Mouse (Mus musculus) limb, embryonic 11.5 days (tissue): ENCODE results near the gene Rufy4. TPM values are rescaled to one million over a fixed set of nuclear protein-coding genes. Genes with fewer than 3 reads are reported as not detected.

Experiments
- ATAC-seq: fragments of 200-750 bp; cut with Nextera tagmentation; 2 replicates; pipeline ENCODE4 v1.8.0; 2017; ENCODE audit warnings: low read depth; ENCODE audit not compliant: insufficient number of reproducible peaks, low FRiP score, low TSS enrichment
- DNase-seq: peaks from one replicate; pipeline ENCODE4 v3.0.0-alpha.2; 2015; ENCODE audit warnings: low spot score
- H3K27ac ChIP-seq: fragments of 300-500 bp; sonication (generic); replicated peaks from 2 replicates; pipeline ENCODE4 v1.5.1; 2014; ENCODE audit warnings: low read depth, mild to moderate bottlenecking, low read length
- H3K27me3 ChIP-seq: fragments of 300-500 bp; sonication (generic); 2 replicates; pipeline ENCODE4 v1.6.1; 2014; ENCODE audit warnings: mild to moderate bottlenecking, low read length, mixed read lengths; ENCODE audit not compliant: control insufficient read depth, insufficient read depth
- H3K36me3 ChIP-seq: fragments of 300-500 bp; sonication (generic); 2 replicates; pipeline ENCODE4 v1.6.1; 2014; ENCODE audit warnings: mild to moderate bottlenecking, low read length, moderate library complexity, mixed read lengths; ENCODE audit not compliant: control insufficient read depth, insufficient read depth
- H3K4me1 ChIP-seq: fragments of 300-500 bp; sonication (generic); 2 replicates; pipeline ENCODE4 v1.6.1; 2014; ENCODE audit warnings: low read length, mixed read lengths; ENCODE audit not compliant: control insufficient read depth, insufficient read depth
- H3K4me2 ChIP-seq: fragments of 300-500 bp; sonication (generic); 2 replicates; pipeline ENCODE4 v1.6.1; 2014; ENCODE audit warnings: low read depth, mild to moderate bottlenecking, moderate library complexity; ENCODE audit not compliant: severe bottlenecking
- H3K4me3 ChIP-seq: fragments of 300-500 bp; sonication (generic); 2 replicates; pipeline ENCODE4 v1.5.1; 2014; ENCODE audit warnings: low read depth, low read length
- H3K9ac ChIP-seq: fragments of 300-500 bp; sonication (generic); 2 replicates; pipeline ENCODE4 v1.6.1; 2014; ENCODE audit warnings: mild to moderate bottlenecking, low read length
- H3K9me3 ChIP-seq: fragments of 300-500 bp; sonication (generic); 2 replicates; pipeline ENCODE4 v1.6.1; 2016; ENCODE audit warnings: low read length; ENCODE audit not compliant: control insufficient read depth
- WGBS: fragments of 180-500 bp; shearing (Covaris S2); extraction: QIAGEN DNeasy Blood & Tissue Kit; methylation state at CpG from one replicate; pipeline ENCODE4 v1.1.7; 2014; 5-methylcytosine and 5-hydroxymethylcytosine counted together
- polyA plus RNA-seq: library from polyadenylated mRNA; unstranded; fragments of >200 nt; fragmentation: Nextera tagmentation; extraction: Ambion mirVana; gene quantifications from 2 replicates; pipeline ENCODE4 v1.2.1, GENCODE M21; 2014

The Rufy4 gene
- polyA plus RNA-seq = 0.07 TPM in 1 of 2 replicates, not detected in the other

GRCm38 (mm10) chr1:74124991-74125552, at the start of gene Rufy4:
Gene Rufy4 (plus strand): TSS chr1:74125541.
- H3K4me2 ChIP-seq = peak within 1 kb of the TSS; percentile 85
- peaks cover 11% of the 10 kb centered on the region for H3K27me3 ChIP-seq
- no peak within 1 kb of the TSS for H3K27ac ChIP-seq
- no peaks in the 10 kb centered on the region for H3K9me3 ChIP-seq
- DNase-seq (peak; percentile 80), ATAC-seq (peak; percentile 15; the same call in 1 of the 2 replicates)
- WGBS = under 1% methylated on average over 12 of the region's 12 CpGs
- H3K9ac ChIP-seq = peak within 1 kb of the TSS; percentile 58
- H3K4me1 ChIP-seq = no peaks in the 10 kb centered on the region
- H3K36me3 ChIP-seq = no peaks in the 10 kb centered on the region
- peak within 1 kb of the TSS; percentile 47 for H3K4me3 ChIP-seq

GRCm38 (mm10) chr1:74076230-74076629, 49.1 kb upstream of the Rufy4 start:
- no peak overlapping the region for H3K4me3 ChIP-seq
- H3K9me3 ChIP-seq = no peaks in the 10 kb centered on the region
- H3K27me3 ChIP-seq = no peaks in the 10 kb centered on the region
- WGBS = 80% methylated on average over 4 of the region's 4 CpGs
- ATAC-seq = no peak
- no peak overlapping the region for H3K4me2 ChIP-seq
- H3K36me3 ChIP-seq = no peaks in the 10 kb centered on the region; the same call in 1 of the 2 replicates
- no peak overlapping the region for H3K27ac ChIP-seq
- DNase-seq = no peak
- H3K9ac ChIP-seq = no peak overlapping the region
- H3K4me1 ChIP-seq = peaks cover 3% of the 10 kb centered on the region; the same call in 1 of the 2 replicates

GRCm38 (mm10) chr1:74077353-74077752, 48.0 kb upstream of the Rufy4 start:
- peaks cover 3% of the 10 kb centered on the region; the same call in 1 of the 2 replicates for H3K4me1 ChIP-seq
- no peak overlapping the region for H3K27ac ChIP-seq
- no peak overlapping the region for H3K4me2 ChIP-seq
- no peak overlapping the region for H3K9ac ChIP-seq
- H3K36me3 ChIP-seq = no peaks in the 10 kb centered on the region; the same call in 1 of the 2 replicates
- no peaks in the 10 kb centered on the region for H3K27me3 ChIP-seq
- H3K9me3 ChIP-seq = no peaks in the 10 kb centered on the region
- ATAC-seq (no peak), DNase-seq (peak; percentile 93)
- H3K4me3 ChIP-seq = no peak overlapping the region
- WGBS = 7% methylated on average over 2 of the region's 2 CpGs

- DNase-seq = no peak
- H3K27ac ChIP-seq = no peak overlapping the region
- 64% methylated on average over 2 of the region's 2 CpGs for WGBS
- H3K36me3 ChIP-seq = no peaks in the 10 kb centered on the region; the same call in 1 of the 2 replicates
- H3K9ac ChIP-seq = no peak overlapping the region
- H3K27me3 ChIP-seq = no peaks in the 10 kb centered on the region
- H3K4me3 ChIP-seq = no peak overlapping the region
- no peak overlapping the region for H3K4me2 ChIP-seq
- ATAC-seq = no peak
- H3K9me3 ChIP-seq = no peaks in the 10 kb centered on the region
- peaks cover 15% of the 10 kb centered on the region for H3K4me1 ChIP-seq
Observed at GRCm38 (mm10) chr1:74081573-74081989, 43.8 kb upstream of the Rufy4 start.

- Histone ChIP-seq H3K27me3 (no peaks in the 10 kb centered on the region), H3K36me3 (no peaks in the 10 kb centered on the region; the same call in 1 of the 2 replicates), H3K9me3 (no peaks in the 10 kb centered on the region), H3K4me3 (no peak overlapping the region), H3K4me2 (no peak overlapping the region), H3K4me1 (peaks cover 15% of the 10 kb centered on the region), H3K9ac (no peak overlapping the region), H3K27ac (no peak overlapping the region)
- DNase-seq (peak; percentile 82), ATAC-seq (no peak)
- 15% methylated on average over 6 of the region's 6 CpGs for WGBS
Observed at GRCm38 (mm10) chr1:74082841-74083463, 42.4 kb upstream of the Rufy4 start.

- no peak overlapping the region for H3K27ac ChIP-seq
- ATAC-seq (no peak), DNase-seq (no peak)
- H3K27me3 ChIP-seq = no peaks in the 10 kb centered on the region
- no peaks in the 10 kb centered on the region for H3K36me3 ChIP-seq
- H3K9me3 ChIP-seq = no peaks in the 10 kb centered on the region
- H3K4me1 ChIP-seq = peaks cover 22% of the 10 kb centered on the region
- no peak overlapping the region for H3K4me2 ChIP-seq
- H3K9ac ChIP-seq = no peak overlapping the region
- WGBS = 29% methylated on average over 6 of the region's 6 CpGs
- H3K4me3 ChIP-seq = no peak overlapping the region
Observed at GRCm38 (mm10) chr1:74084065-74084705, 41.2 kb upstream of the Rufy4 start.

GRCm38 (mm10) chr1:74084752-74085151, 40.6 kb upstream of the Rufy4 start:
- Histone ChIP-seq H3K36me3 (no peaks in the 10 kb centered on the region), H3K4me2 (no peak overlapping the region), H3K9me3 (no peaks in the 10 kb centered on the region), H3K27ac (no peak overlapping the region), H3K9ac (no peak overlapping the region), H3K4me3 (no peak overlapping the region), H3K27me3 (no peaks in the 10 kb centered on the region), H3K4me1 (peaks cover 28% of the 10 kb centered on the region)
- 35% methylated on average over 5 of the region's 5 CpGs for WGBS
- DNase-seq = no peak
- ATAC-seq = no peak

GRCm38 (mm10) chr1:74085566-74085965, 39.8 kb upstream of the Rufy4 start:
- no peaks in the 10 kb centered on the region for H3K36me3 ChIP-seq
- no peak overlapping the region for H3K27ac ChIP-seq
- no peaks in the 10 kb centered on the region for H3K27me3 ChIP-seq
- H3K4me1 ChIP-seq = peaks cover 36% of the 10 kb centered on the region
- no peak overlapping the region for H3K4me3 ChIP-seq
- DNase-seq = no peak
- no peak overlapping the region for H3K4me2 ChIP-seq
- H3K9me3 ChIP-seq = no peaks in the 10 kb centered on the region
- ATAC-seq = no peak
- 90% methylated on average over 7 of the region's 7 CpGs for WGBS
- H3K9ac ChIP-seq = no peak overlapping the region
